Mouse (Mus musculus) forebrain, embryonic 12.5 days (tissue): ENCODE results near the gene Clec12b. TPM values are rescaled to one million over a fixed set of nuclear protein-coding genes. Genes with fewer than 3 reads are reported as not detected.

Source experiments
- ATAC-seq: fragments of 200-750 bp; cut with Nextera tagmentation; 2 replicates; pipeline ENCODE4 v1.8.0; 2017; ENCODE audit warnings: moderate TSS enrichment; ENCODE audit not compliant: low FRiP score
- H3K27ac ChIP-seq: fragments of 300-500 bp; sonication (generic); 2 replicates; pipeline ENCODE4 v1.5.1; 2016; ENCODE audit warnings: mild to moderate bottlenecking
- H3K27me3 ChIP-seq: fragments of 300-500 bp; sonication (generic); 2 replicates; pipeline ENCODE4 v1.6.1; 2016; ENCODE audit warnings: mild to moderate bottlenecking
- H3K36me3 ChIP-seq: fragments of 300-500 bp; sonication (generic); replicated peaks from 2 replicates; pipeline ENCODE4 v1.6.1; 2016; ENCODE audit warnings: mild to moderate bottlenecking
- H3K4me1 ChIP-seq: fragments of 300-500 bp; sonication (generic); 2 replicates; pipeline ENCODE4 v1.6.1; 2016
- H3K4me2 ChIP-seq: fragments of 300-500 bp; sonication (generic); 2 replicates; pipeline ENCODE4 v1.6.1; 2016; ENCODE audit warnings: mild to moderate bottlenecking, moderate library complexity
- H3K4me3 ChIP-seq: fragments of 300-500 bp; sonication (generic); replicated peaks from 2 replicates; pipeline ENCODE4 v1.5.1; 2016; ENCODE audit warnings: mild to moderate bottlenecking
- H3K9ac ChIP-seq: fragments of 300-500 bp; sonication (generic); 2 replicates; pipeline ENCODE4 v1.6.1; 2016; ENCODE audit warnings: mild to moderate bottlenecking
- H3K9me3 ChIP-seq: fragments of 300-500 bp; sonication (generic); 2 replicates; pipeline ENCODE4 v1.6.1; 2016
- WGBS: fragments of 180-500 bp; shearing (Covaris S2); methylation state at CpG from one replicate; pipeline ENCODE4 v1.1.7; 2016; 5-methylcytosine and 5-hydroxymethylcytosine counted together
- polyA plus RNA-seq: library from polyadenylated mRNA; unstranded; fragments of >200 nt; fragmentation: Nextera tagmentation; extraction: Ambion mirVana; gene quantifications from 2 replicates; pipeline ENCODE4 v1.2.1, GENCODE M21; 2016

Gene Clec12b
- polyA plus RNA-seq, 1 experiment from 2014 or later, result not detected

DNA sequence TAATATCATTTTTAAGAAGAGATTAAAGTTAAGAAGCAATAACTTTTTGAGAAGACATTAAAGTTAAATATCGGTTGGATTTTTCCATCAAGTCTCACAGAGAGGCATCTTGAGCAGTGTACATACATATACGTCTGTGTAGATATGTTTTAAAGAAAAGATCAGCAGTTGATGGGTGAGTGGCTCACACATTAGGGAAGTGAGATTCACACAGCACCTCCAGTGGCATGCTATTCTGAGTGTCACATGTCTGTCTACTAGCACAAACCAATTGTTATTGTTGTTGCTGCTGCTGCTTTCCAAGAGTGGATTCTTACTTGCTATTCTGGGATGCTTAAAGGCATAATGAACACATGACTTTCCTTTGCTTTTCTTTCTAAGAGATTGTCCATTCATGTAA is 16.7 kb upstream of the Clec12b start:
- H3K4me2 ChIP-seq, result no peak overlapping the region
- H3K9me3 ChIP-seq, result no peaks in the 10 kb centered on the region
- no peak overlapping the region for H3K9ac ChIP-seq
- ATAC-seq, result no peak
- no peaks in the 10 kb centered on the region for H3K36me3 ChIP-seq
- no peak overlapping the region for H3K4me3 ChIP-seq
- no peaks in the 10 kb centered on the region for H3K27me3 ChIP-seq
- no peaks in the 10 kb centered on the region for H3K4me1 ChIP-seq
- WGBS, result 86% methylated on average over 2 of the region's 2 CpGs
- H3K27ac ChIP-seq, result no peak overlapping the region

DNA sequence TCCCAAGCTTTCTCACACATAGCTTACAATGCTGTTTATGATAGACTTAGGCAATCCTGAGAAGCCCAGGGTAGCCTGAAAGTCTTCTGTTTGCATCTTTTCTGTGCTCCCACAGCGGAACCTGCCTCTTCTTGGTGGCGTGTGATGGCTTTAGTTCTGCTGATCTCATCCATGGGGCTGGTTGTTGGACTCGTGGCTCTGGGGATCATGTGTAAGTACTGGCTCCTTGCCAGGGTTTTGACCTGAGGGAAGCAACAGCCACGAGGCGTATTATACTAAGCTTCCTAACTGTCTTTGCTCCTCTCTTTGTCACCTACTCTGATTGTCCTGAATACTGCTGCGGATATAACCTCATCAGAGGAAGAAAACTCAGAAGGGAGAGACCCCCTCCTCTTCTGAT is 14.3 kb upstream of the Clec12b start:
- Histone ChIP-seq H3K4me2 (no peak overlapping the region), H3K4me1 (no peaks in the 10 kb centered on the region), H3K27ac (no peak overlapping the region), H3K36me3 (no peaks in the 10 kb centered on the region), H3K4me3 (no peak overlapping the region), H3K9ac (no peak overlapping the region), H3K9me3 (no peaks in the 10 kb centered on the region), H3K27me3 (no peaks in the 10 kb centered on the region)
- 75% methylated on average over 6 of the region's 6 CpGs for WGBS
- no peak for ATAC-seq

DNA sequence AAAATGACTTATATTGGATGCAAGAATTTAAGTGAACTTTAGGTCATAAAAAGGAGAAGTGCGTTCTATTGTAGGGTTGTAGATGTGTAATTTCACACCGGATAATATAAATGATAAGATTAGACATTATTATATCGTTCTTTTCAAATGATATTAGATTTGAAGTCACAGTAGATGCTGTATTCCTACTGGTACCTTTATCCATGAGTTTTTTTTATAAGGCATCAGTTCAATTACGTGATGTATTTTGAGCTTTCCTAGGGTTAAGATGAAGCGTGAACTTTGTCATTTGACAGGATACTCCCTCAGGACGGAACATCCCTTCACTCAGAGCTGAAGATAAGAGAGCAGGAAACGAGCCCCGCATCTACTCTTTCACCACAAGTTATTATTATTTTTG is 11.3 kb upstream of the Clec12b start, which contains the start of gene Clec1b:
Gene Clec1b (plus strand): TSS at position 301 of the 400 bp plus-strand sequence.
- H3K27me3 ChIP-seq, result no peaks in the 10 kb centered on the region
- H3K4me1 ChIP-seq, result no peaks in the 10 kb centered on the region
- H3K27ac ChIP-seq, result no peak within 1 kb of the TSS
- H3K4me3 ChIP-seq, result no peak within 1 kb of the TSS
- no peak for ATAC-seq
- 93% methylated on average over 8 of the region's 8 CpGs for WGBS
- H3K9ac ChIP-seq, result no peak within 1 kb of the TSS
- no peaks in the 10 kb centered on the region for H3K36me3 ChIP-seq
- no peaks in the 10 kb centered on the region for H3K9me3 ChIP-seq
- H3K4me2 ChIP-seq, result no peak within 1 kb of the TSS

DNA sequence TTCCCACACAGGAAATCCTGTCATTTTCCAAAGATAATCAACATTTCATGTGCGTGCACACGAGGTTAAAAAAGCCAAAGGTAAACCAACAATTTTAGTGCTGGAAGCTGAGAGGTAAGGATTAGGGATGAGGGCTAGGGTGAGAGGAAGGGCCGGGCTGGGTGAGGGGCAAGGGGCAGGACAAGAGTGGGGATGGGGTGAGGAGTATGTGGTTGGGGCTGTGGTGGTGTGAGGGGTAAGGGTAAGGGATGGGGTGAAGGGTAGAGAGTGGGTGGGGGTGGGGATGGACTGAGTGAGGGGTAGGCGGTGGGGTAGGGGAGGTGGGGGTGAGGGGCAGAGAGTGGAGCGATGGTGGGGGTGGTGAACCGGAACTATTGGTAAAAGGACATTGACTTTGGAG is 8.1 kb upstream of the Clec12b start:
- no peak overlapping the region for H3K4me3 ChIP-seq
- no peaks in the 10 kb centered on the region for H3K4me1 ChIP-seq
- H3K9me3 ChIP-seq, result no peaks in the 10 kb centered on the region
- no peak overlapping the region for H3K4me2 ChIP-seq
- 85% methylated on average over 6 of the region's 6 CpGs for WGBS
- no peaks in the 10 kb centered on the region for H3K36me3 ChIP-seq
- ATAC-seq, result no peak
- H3K27me3 ChIP-seq, result no peaks in the 10 kb centered on the region
- no peak overlapping the region for H3K27ac ChIP-seq
- H3K9ac ChIP-seq, result no peak overlapping the region

DNA sequence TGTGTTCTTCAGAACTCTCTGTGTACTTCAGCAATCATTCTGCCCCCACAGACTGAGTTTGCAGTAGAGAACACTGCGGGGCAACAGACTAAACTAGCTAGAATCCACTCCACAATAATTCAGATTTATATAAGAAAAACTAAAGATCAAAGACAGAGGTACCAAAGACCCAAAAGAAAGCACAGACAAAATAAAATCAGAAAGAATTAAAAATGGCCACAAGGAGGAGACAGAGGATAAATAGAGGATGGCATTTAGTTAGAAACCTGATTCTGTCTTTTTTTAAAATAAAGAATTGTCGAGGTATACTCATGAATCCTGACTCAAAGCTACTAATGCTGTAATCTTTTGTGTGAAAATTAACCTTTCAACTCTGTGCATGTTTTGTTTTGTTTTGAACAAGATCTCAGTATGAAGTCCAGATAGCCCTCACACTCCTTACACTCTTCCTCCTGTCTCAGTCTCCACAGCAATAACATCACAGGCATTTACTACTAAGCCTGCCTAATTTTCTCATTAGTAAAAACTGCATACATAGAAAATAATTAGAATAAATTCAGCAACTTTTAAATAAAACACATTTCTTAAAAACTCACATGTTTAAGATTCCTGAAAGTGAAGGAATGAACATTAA is 7.5 kb upstream of the Clec12b start:
- ATAC-seq, result peak; percentile 49; the same call in 1 of the 2 replicates
- Histone ChIP-seq H3K4me1 (no peaks in the 10 kb centered on the region), H3K4me2 (no peak overlapping the region), H3K9me3 (no peaks in the 10 kb centered on the region), H3K36me3 (no peaks in the 10 kb centered on the region), H3K9ac (no peak overlapping the region), H3K27ac (no peak overlapping the region), H3K4me3 (no peak overlapping the region), H3K27me3 (no peaks in the 10 kb centered on the region)
- WGBS, result 32% methylated on average over 2 of the region's 2 CpGs

DNA sequence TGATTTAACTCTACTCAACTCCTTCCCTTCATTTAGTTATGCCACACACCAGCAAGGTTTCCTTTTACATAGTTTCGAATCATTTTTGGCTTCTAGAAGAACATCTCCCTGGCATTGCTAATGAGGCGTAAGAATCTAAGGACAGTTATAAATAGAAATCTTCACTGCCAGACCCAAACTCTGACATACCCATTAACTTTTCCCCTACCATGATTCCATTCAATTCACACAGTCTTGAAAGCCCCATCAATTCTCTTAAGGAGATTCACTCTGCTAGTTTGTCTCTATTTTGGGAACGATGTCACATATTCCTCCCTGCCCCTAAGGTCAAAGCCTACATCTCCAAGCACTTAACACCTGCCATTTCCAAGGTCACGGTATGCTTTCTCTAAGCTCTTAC is 674 bp downstream of the Clec12b start:
- H3K4me2 ChIP-seq, result no peak overlapping the region
- H3K36me3 ChIP-seq, result no peaks in the 10 kb centered on the region
- no peak for ATAC-seq
- no peaks in the 10 kb centered on the region for H3K9me3 ChIP-seq
- peaks cover 3% of the 10 kb centered on the region; the same call in 1 of the 2 replicates for H3K4me1 ChIP-seq
- H3K27ac ChIP-seq, result no peak overlapping the region
- no peak overlapping the region for H3K9ac ChIP-seq
- H3K4me3 ChIP-seq, result no peak overlapping the region
- H3K27me3 ChIP-seq, result no peaks in the 10 kb centered on the region
- 79% methylated on average over 4 of the region's 4 CpGs for WGBS

DNA sequence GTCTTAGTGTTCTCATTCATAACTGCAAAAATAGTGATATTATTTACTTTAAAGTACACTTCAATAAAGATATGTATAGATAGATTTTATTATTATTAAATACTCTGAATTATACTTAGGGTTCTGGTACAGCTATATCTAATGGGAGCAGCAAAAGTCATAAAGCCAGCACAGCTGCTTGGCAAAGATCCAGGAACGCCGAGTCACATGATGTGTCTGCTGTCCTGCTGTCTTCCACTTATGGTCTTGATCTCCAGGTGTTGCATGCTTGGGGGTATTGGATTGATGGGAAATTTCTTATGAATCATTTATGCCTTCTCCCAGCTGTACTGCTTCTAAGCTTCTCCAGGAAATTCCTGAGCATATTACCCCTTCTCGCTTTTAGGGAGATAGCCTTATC is 2.2 kb downstream of the Clec12b start:
- WGBS, result 93% methylated on average over 3 of the region's 3 CpGs

DNA sequence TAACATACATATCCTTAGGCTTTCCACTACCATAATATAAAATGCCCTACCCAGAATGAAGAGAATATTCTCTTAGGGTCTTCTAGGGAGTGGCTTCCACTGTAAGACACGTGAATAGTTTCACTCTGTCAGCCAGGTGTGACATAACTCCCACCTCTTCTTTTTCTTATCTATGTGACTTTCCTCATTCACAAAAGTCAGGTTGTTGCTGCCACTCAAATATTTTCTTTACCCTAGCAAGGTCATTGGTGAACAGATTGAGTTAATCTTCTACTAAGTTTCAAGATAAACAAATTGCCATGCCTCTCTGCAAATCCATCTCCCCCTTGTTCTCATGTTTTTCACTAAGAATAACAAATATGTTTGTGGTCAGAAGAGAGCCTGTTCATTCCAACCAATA is 3.9 kb downstream of the Clec12b start:
- Histone ChIP-seq H3K9ac (no peak overlapping the region), H3K27me3 (no peaks in the 10 kb centered on the region), H3K4me2 (no peak overlapping the region), H3K9me3 (no peaks in the 10 kb centered on the region), H3K4me1 (peaks cover 3% of the 10 kb centered on the region; the same call in 1 of the 2 replicates), H3K27ac (no peak overlapping the region), H3K4me3 (no peak overlapping the region), H3K36me3 (no peaks in the 10 kb centered on the region)
- ATAC-seq, result no peak
- 91% methylated on average over 1 of the region's 1 CpGs for WGBS

More for the DNA sequence above, 2.2 kb downstream of the Clec12b start:
- no peak overlapping the region for H3K4me3 ChIP-seq
- ATAC-seq, result no peak
- no peak overlapping the region for H3K9ac ChIP-seq
- H3K27ac ChIP-seq, result no peak overlapping the region
- H3K27me3 ChIP-seq, result no peaks in the 10 kb centered on the region
- H3K4me1 ChIP-seq, result peaks cover 3% of the 10 kb centered on the region; the same call in 1 of the 2 replicates
- H3K9me3 ChIP-seq, result no peaks in the 10 kb centered on the region
- H3K4me2 ChIP-seq, result no peak overlapping the region
- H3K36me3 ChIP-seq, result no peaks in the 10 kb centered on the region

DNA sequence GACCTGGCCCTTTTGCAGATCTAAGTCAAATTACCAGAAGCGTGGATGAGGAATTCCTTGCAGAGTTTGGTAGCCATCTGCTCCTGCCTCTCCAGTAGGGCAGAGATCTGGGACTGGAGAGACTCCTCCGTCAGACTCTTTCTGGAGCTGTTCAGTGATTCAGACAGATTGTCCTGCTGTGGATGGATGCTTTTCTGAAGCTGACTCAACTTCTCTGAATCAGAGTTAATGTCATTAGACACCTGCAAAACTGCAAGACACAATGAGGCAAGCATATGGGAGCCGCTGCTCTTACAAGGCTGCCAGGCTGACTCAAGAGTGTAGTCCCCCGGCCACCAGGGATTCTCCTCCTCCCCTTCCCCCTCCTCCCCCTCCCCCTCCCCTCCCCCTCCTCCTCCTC is 5.2 kb downstream of the Clec12b start:
- no peak overlapping the region for H3K9ac ChIP-seq
- peaks cover 3% of the 10 kb centered on the region; the same call in 1 of the 2 replicates for H3K9me3 ChIP-seq
- no peaks in the 10 kb centered on the region for H3K36me3 ChIP-seq
- no peak overlapping the region for H3K4me3 ChIP-seq
- H3K27ac ChIP-seq, result no peak overlapping the region
- H3K4me1 ChIP-seq, result peaks cover 3% of the 10 kb centered on the region; the same call in 1 of the 2 replicates
- ATAC-seq, result no peak
- 69% methylated on average over 4 of the region's 4 CpGs for WGBS
- H3K27me3 ChIP-seq, result no peaks in the 10 kb centered on the region
- no peak overlapping the region for H3K4me2 ChIP-seq

DNA sequence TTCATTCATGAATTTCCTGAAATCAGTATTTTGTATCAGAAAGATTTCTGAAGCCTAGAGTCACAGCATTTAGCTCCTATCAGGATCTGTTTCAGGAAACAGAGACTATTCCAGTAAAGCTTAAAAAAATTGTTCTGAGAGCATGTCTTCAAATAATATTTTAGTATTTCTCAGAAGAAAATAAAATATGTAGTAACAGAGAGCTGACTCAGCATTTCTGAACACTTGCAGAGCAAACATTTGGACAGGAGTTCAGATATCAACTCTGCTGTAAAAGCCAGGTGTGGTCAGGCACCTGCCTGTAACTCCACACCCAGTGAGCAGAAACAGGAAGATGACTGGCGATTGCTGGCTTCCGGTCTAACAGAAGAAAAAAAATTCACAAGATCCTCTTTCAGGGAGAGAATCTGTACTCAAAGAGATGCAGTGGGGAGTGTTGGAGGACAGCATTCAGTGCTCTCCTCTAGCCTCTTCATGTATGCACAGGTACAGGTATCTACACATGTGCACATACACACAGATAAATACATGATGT is 10.7 kb downstream of the Clec12b start:
- H3K9me3 ChIP-seq, result peaks cover 3% of the 10 kb centered on the region; the same call in 1 of the 2 replicates
- no peak overlapping the region for H3K4me3 ChIP-seq
- no peaks in the 10 kb centered on the region for H3K4me1 ChIP-seq
- no peaks in the 10 kb centered on the region for H3K36me3 ChIP-seq
- no peak overlapping the region for H3K27ac ChIP-seq
- no peak overlapping the region for H3K9ac ChIP-seq
- no peaks in the 10 kb centered on the region for H3K27me3 ChIP-seq
- H3K4me2 ChIP-seq, result no peak overlapping the region
- 96% methylated on average over 2 of the region's 2 CpGs for WGBS
- ATAC-seq, result no peak

DNA sequence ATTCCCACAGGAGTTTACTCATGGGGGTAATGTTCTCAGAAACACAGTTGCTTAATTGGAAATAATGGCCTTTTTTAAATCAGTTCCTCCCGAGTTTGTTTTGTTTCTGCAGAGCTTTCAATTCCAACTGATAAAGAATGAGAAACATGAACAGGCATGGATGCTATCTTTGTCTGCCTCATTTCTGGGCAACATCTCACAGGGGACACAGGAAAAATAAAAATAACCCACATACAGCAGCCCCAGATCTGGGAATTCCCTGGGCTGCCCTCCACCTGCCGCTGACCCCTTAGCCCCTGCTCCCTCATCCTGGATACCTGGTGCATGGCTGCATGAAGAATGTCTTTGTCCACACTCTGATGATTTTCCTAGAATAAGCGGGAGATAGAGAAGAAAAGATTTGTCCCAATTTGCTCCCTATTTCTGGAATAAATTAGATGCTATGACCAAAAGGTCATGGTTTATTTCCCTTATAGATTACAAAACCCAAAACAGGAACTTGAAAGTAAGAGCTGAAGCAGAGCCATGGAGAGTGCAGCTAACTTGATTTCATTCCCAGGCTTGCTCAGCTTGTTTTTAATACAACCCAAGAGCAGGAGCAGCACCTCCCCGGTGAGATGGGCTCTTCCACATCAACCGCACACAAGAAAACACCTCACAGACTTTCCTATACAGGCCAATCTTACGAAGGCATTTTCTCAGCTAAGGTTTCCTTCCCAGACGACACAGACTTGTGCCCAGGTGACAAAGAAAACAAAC is 16.1 kb downstream of the Clec12b start:
- Histone ChIP-seq H3K9me3 (no peaks in the 10 kb centered on the region), H3K4me3 (no peak overlapping the region), H3K4me2 (no peak overlapping the region), H3K9ac (no peak overlapping the region), H3K27me3 (no peaks in the 10 kb centered on the region), H3K27ac (no peak overlapping the region), H3K36me3 (no peaks in the 10 kb centered on the region), H3K4me1 (no peaks in the 10 kb centered on the region)
- no peak for ATAC-seq
- 75% methylated on average over 7 of the region's 7 CpGs for WGBS

DNA sequence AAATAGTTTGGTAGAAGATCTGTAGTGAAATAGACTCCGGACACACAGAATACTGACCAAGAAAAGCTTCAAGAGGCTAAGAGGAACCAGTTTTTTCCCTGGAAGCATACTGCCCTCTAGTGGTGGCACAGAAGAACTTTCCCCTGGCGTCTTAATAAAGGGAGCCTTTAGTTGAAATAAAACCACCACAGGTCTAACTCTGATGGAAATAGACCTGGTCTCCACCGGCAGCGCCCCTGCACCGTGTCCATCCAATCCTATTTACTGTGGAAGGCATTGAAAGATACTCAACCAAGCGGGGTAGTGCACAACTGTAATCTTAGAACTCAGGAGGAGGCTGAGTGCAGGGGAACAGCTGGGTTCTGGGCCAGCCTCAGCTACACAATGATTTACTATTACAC is 19.7 kb downstream of the Clec12b start:
- Histone ChIP-seq H3K36me3 (no peaks in the 10 kb centered on the region), H3K27ac (no peak overlapping the region), H3K4me2 (no peak overlapping the region), H3K9me3 (no peaks in the 10 kb centered on the region), H3K27me3 (no peaks in the 10 kb centered on the region), H3K4me1 (no peaks in the 10 kb centered on the region), H3K4me3 (no peak overlapping the region), H3K9ac (no peak overlapping the region)
- peak; percentile 69 for ATAC-seq
- 13% methylated on average over 6 of the region's 6 CpGs for WGBS
